Mouse (Mus musculus) cerebellum, postnatal 10 days (tissue): ENCODE measurements around the gene Pde4d.
A peak's percentile ranks its signal among the peaks of the same experiment; 100 is the strongest.

ENCODE experiments used
- DNase-seq, 2 experiments: peaks; one replicate each; pipeline ENCODE4 v3.0.0; 2021; ENCODE audit warnings: mixed read lengths in 2 of 2

Pde4d gene

GRCm38 (mm10) chr13:109910915-109911314 is 1461.2 kb downstream of the Pde4d start:
- DNase-seq, result no peak

- DNase-seq, result no peak
Measured at GRCm38 (mm10) chr13:109912635-109913034, 1462.9 kb downstream of the Pde4d start.

GRCm38 (mm10) chr13:109914246-109914645 is 1464.5 kb downstream of the Pde4d start:
- no peak for DNase-seq

GRCm38 (mm10) chr13:109914846-109915245 is 1465.1 kb downstream of the Pde4d start:
- DNase-seq, result no peak

- no peak for DNase-seq
Measured at GRCm38 (mm10) chr13:109915501-109915900, 1465.8 kb downstream of the Pde4d start.

GRCm38 (mm10) chr13:109915964-109916363 is 1466.2 kb downstream of the Pde4d start:
- no peak for DNase-seq

GRCm38 (mm10) chr13:109917551-109917950 is 1467.8 kb downstream of the Pde4d start:
- no peak for DNase-seq

GRCm38 (mm10) chr13:109918631-109919030 is 1468.9 kb downstream of the Pde4d start:
- DNase-seq, result no peak

- DNase-seq, result no peak
Measured at GRCm38 (mm10) chr13:109920256-109920655, 1470.5 kb downstream of the Pde4d start.

GRCm38 (mm10) chr13:109921336-109922038 is 1471.7 kb downstream of the Pde4d start:
- DNase-seq, result no peak

GRCm38 (mm10) chr13:109922228-109922627 is 1472.5 kb downstream of the Pde4d start:
- peak; percentile 79 to 91 for DNase-seq

GRCm38 (mm10) chr13:109922782-109923181 is 1473.0 kb downstream of the Pde4d start:
- no peak for DNase-seq

- DNase-seq, result no peak
Measured at GRCm38 (mm10) chr13:109924771-109925170, 1475.0 kb downstream of the Pde4d start.

GRCm38 (mm10) chr13:109926277-109926920 is 1476.7 kb downstream of the Pde4d start:
- DNase-seq, result peak; percentile 69 to 74

GRCm38 (mm10) chr13:109927782-109928181 is 1478.0 kb downstream of the Pde4d start:
- no peak for DNase-seq

GRCm38 (mm10) chr13:109932688-109933087 is 1482.9 kb downstream of the Pde4d start:
- DNase-seq, result no peak

- no peak for DNase-seq
Measured at GRCm38 (mm10) chr13:109933554-109933953, 1483.8 kb downstream of the Pde4d start.

- DNase-seq, result no peak
Measured at GRCm38 (mm10) chr13:109936866-109937265, 1487.1 kb downstream of the Pde4d start.

GRCm38 (mm10) chr13:109944822-109945551 is 1495.2 kb downstream of the Pde4d start:
- peak; percentile 57 to 64 for DNase-seq

GRCm38 (mm10) chr13:109951466-109951865 is 1501.7 kb downstream of the Pde4d start:
- peak; percentile 32 to 38 for DNase-seq

- no peak for DNase-seq
Measured at GRCm38 (mm10) chr13:109954189-109954588, 1504.4 kb downstream of the Pde4d start.

- DNase-seq, result no peak
Measured at GRCm38 (mm10) chr13:109957953-109958352, 1508.2 kb downstream of the Pde4d start.

- no peak for DNase-seq
Measured at GRCm38 (mm10) chr13:109982821-109983443, 1533.2 kb downstream of the Pde4d start.
